Mouse (Mus musculus) frontal cortex, postnatal 36 days (tissue): Measurements from ENCODE around the gene Tceal7.
"Not testable (repeated sequence)": the region's sequence is repeated elsewhere in the genome, so short reads cannot be mapped to it uniquely, and the experiment has no call there.

Experiments used
- DNase-seq, 2 experiments: peaks; one replicate each; pipeline ENCODE4 v3.0.0; 2022; ENCODE audit warnings: low spot score in 2 of 2

Gene Tceal7

DNA sequence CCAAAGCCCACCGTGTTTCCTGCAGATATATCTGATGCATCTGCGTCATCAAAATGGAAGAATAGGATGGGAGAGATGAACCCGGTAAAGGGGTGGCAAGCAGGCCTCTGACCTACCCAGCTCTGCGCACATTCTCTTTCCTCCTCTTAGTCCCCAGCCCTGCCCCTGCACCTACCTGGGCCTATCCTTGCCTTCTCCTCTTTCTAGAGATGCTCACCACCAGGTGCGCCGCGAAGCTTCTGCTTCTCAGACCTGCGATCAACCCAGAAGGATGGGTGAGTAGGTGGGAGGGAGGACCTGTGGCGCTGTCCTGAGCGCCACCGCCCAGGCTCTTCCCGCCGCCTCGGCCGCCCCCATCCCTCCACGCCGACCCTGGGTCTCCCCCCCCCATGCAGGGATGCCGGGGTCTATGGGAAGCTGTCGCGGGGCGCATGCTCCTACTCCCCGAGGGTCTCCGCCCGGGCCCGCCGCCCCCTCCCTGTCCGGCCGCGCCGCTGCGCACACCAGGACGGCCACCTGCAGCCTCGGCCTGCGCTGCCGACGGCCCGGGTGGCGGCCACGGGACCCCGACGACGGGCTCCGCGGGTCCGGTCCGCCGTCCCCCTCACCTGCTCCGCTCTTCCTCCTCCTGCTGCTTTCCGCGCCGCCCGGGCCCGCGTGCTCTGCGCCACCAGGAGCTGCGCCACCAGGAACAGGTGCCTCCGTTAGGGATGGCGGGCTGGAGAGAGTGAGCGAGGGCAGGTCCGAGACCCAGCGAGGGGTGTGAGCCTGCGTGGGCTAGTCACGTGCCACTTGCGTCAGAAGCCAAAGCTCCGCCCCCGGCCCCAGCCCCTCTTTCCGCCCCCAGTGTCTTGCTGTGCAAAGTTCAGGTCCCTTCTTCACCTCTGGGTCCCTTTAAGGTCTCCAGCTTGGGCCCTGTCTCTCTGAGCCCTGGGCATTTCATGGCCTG, at the start of gene Tceal7, which contains the start of gene Bex1:
Gene Tceal7, plus strand, starts transcription at position 51 of the 949 bp plus-strand sequence.
Gene Bex1, minus strand, starts transcription at position 785 of the 949 bp plus-strand sequence.
- not testable (repeated sequence) for DNase-seq

- DNase-seq, result no peak
Measured at GRCm38 (mm10) chrX:136170625-136171024, 44.0 kb upstream of the Tceal7 start.

DNA sequence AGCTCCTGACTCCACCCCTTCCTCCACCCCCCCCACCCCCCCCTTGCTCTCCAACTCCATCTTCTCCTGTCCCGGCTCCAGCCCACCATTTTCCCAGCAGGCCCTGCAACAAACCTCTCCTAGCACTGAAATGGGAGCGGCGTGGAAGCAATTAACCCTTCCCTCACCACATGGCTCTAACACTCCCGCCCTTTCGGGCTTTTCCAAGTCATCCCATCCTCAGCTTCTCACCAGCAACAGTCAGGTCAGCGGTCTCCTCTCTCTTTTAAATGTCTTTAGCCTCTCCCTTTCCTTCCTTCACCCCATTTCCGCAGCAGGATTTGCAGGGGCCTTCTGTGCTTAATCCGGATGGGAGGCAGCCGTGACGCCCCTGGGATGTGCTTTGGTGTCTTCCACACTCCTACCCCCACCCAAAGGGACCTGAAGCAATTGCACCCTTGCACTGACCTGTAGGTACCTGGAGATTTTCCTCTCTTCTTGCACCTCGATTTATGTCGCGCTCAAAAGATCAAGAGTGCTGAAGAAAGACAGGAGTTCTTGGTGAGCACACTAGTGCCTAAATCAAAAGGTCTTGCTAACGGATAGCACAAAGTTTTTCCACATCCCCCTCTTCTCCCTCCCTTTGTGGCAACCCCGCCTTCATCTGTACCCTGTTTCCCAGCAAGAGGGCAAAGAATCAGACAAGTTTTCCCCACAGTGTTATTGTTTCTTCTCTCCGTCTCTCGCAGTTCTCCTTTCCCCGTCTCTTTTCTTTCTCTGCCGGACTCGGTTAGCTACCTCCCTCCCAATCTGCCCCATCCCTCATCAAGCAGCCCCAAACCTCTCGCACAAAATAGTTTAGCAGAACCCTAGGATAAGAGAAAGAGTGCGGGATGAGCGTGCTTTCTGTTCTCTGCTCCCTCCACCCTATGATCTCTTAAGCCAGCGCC, 43.1 kb upstream of the Tceal7 start:
- peak; percentile 26 to 45 for DNase-seq

GRCm38 (mm10) chrX:136172118-136172551, 42.4 kb upstream of the Tceal7 start, which contains the start of gene Tceal8:
Tceal8 (minus strand) TSS chrX:136172342.
- DNase-seq, result peak; percentile 55 to 76

DNA sequence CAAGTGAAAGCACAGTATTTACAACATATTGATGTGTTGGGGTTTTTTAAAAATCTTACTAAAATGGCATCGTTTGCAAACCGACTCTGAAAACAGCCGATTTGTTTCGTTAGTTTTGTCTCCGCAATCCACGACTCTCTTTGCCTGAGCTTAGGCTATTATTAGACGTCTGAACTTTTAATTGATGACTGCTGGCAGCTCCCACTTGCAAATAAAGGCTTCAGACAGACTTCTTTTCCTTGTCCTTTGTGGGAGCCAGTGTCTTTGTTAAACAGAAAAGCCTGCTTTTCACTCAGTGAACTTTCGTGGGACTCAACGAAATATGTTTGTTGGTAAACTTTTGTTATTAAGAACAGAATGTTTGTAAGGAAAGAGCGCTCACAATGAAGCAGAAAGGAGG, 41.8 kb upstream of the Tceal7 start:
- DNase-seq, result no peak

DNA sequence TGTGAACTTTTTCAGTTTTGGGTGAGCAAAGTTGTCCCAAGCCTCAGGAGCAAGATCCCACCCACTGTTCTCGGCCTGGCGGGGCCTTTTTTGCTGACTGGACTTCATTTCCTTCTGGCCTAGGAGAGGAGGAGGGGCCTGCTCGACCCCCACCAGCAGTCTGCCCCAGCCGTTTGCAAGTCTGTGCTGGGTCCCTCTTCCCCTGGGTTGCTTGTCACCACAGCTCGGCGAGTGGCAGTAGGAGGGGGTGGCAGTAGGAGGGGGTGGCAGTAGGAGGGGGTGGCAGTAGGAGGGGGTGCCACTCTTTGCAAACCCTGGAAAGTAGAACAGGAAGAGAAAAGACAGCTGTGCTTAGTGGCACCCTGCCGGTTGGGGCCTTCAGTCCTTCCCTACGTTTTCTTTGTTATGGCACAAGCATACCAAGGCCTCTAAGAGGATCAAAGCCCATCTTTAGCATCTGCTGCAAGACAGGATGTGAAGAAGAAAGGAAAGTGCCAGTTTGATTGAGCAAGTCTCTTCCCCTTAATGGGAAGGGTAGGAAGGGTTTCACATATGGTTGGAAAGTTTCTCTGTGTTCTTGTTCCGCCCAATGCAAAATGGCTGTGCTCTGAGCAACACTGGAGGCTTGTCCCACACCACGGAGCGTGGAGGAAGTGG, 33.6 kb upstream of the Tceal7 start:
- DNase-seq, result no peak

DNA sequence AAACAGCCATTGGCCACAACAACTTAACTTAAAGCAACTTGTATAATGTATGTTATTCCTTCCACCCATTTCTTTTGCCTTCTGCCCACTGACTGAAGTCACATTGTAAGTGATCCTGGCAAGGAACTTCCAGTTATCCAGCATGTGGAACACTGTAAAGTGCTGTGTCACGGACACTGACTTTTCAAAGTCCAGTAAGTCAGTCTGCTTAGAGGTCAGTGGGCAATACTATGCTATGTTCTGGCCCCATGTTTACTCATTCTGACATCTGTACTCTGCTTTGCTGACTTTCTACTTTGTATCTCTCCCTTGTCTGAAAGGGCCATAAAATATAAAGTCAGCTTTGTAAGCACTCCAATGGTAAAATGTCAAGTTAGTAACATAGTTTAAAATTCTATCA, 31.5 kb upstream of the Tceal7 start:
- DNase-seq, result no peak

DNA sequence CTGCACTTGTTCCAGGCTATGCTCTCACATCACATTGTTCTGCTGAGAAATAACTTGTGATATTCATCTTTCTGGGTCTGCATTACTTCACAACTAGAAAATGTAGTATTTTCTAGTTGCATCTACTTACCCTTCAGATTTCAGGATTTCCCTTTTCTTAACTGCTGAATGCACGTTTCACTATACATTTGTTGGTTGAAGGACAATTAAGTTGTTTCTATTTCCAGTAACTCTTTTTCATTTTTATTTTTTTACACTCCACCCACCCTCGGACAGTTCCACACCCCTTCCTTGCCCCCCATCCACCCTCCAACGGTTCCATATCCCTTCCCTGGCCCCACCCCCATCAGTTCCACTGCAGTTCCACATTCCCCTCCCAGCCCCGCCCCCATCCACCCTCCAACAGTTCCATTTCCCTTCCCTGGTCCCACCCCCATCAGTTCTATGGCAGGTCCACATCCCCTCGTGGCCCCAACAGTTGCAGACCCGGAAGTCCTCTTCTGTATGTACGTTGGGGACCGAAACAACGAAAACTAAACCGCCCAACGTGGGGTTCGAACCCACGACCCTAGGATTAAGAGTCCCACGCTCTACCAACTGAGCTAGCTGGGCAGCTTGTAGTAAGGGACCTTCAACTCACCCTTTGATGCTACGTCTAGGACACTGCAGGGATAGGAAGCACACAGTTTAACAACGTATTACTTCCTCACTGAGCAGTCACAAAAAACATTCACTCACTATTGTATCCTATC, 19.2 kb upstream of the Tceal7 start:
- DNase-seq, result no peak

- DNase-seq, result no peak
Measured at GRCm38 (mm10) chrX:136196873-136197272, 17.7 kb upstream of the Tceal7 start.

- DNase-seq, result no peak
Measured at GRCm38 (mm10) chrX:136203257-136203656, 11.3 kb upstream of the Tceal7 start.

DNA sequence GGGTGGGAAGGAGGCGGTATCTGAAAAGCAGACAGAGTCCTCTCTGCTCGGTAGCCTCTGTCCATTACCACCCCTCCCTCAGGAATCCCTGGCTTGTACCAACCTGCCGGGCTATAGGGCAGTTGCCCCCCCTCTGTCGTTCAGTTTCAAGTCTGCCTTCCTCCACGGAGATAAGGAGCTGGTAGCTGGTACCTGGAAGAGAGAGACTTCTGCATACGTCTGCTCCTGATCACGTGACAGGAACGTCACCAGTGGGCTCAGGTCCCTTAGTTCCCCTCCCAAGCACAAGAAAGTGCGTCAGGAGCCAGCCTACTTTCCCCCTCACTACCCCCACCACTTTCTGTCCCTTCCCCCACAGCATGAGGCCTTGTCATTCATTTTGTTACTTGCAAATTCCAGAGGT, 10.9 kb upstream of the Tceal7 start, which contains the start of gene Tceal5:
Gene Tceal5, minus strand, starts transcription at position 213 of the 403 bp plus-strand sequence.
- DNase-seq, result peak; percentile 54 to 68

DNA sequence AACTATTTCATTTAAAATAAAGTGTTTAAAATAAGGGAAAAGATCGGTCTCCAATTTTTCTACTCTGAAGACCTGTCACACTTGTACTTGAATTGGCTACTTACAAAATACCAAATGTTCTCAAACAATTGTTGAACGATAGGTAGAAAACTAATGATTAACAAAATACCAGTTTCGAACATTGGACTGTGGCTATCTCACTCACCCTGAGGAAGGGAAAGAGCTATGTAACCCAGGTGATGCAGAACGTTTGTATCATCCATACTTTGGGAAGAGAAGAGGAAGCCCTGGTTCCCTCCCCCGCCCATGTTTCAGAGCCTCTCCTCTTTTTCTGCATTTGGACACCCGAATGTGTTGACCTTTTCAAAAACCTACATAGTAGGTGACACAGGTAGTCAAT, 10.2 kb upstream of the Tceal7 start:
- DNase-seq, result no peak

GRCm38 (mm10) chrX:136213396-136213795, 1.2 kb upstream of the Tceal7 start:
- DNase-seq, result no peak

DNA sequence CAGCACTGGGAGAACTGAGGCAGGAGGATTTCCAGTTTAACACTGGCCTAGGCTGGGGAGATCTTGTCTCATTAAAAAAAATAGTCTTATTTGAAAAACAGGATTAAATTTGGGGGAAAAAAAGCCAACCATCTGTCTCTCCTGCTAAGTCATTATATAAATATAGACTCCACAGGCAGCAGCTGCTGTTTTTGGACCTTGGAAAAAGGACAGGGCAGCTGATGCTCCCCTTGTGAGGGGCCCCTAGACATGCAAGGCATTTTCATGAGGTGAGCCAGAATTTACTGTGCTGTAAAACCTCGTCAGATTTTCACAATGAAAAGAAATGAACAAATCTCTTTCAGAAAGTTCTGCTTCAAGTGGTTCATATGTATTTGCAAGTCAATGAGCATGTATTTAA, 1.7 kb downstream of the Tceal7 start:
- DNase-seq, result no peak

GRCm38 (mm10) chrX:136223714-136224113, 9.1 kb downstream of the Tceal7 start:
- DNase-seq, result no peak

DNA sequence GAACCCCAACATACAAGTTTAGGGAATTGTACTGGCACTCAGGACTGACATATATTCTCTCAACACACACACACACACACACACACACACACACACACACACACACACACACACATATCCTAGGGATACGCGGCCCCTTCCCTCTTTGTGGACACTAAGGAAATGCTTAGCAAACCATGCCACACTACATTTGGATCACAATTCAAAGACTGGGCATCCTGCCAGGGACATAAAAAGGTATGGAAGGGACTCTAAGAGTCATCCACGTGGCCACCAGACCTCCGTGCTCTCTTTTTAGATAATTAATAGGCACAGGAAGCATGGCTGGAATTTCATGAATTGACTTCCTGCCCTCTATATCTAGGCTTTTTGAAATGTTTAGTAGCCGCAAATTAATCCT, 13.2 kb downstream of the Tceal7 start:
- no peak for DNase-seq

DNA sequence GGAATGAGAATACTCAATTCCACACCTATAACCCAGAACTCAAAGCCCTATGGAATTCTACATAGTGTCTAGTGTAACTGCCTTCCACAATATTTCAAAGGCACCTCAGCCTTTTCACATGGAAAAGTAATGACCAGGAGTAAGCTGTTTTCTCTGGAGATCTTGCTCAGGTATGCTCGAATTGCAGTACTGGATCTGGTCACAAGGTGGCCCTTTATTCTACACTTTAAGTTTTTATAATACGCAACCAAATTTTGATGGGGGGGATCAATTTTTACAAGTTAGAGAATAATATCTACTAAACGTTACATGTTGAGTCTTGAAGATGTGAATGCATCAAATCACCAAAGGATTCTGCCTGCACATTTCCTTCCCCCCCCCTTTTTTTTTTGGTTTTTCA, 23.5 kb downstream of the Tceal7 start:
- DNase-seq, result peak; percentile 7 to 48

DNA sequence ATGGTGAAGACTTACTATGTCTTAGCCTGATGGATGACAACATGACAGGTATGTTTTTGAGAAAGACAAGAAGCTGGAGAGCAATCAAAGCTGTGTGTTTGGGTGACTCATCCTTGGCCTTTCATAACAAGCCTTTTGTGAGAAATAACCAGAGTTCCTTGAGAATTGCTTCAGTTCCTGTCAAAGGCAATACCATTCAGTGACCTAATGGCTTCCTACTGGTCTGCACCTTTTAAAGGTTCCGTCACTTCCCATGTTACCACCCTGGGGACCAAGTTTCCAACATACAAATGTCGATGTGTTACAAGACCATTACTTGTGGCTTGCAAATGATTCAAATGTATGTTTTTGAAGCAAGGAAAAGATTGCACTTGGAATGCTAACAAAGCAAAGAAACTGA, 28.6 kb downstream of the Tceal7 start:
- DNase-seq, result no peak

- peak; percentile 51 to 70 for DNase-seq
Measured at GRCm38 (mm10) chrX:136244574-136245229, 30.1 kb downstream of the Tceal7 start, which contains the start of gene Tceal9. Tceal9 (plus strand) TSS chrX:136245079.

DNA sequence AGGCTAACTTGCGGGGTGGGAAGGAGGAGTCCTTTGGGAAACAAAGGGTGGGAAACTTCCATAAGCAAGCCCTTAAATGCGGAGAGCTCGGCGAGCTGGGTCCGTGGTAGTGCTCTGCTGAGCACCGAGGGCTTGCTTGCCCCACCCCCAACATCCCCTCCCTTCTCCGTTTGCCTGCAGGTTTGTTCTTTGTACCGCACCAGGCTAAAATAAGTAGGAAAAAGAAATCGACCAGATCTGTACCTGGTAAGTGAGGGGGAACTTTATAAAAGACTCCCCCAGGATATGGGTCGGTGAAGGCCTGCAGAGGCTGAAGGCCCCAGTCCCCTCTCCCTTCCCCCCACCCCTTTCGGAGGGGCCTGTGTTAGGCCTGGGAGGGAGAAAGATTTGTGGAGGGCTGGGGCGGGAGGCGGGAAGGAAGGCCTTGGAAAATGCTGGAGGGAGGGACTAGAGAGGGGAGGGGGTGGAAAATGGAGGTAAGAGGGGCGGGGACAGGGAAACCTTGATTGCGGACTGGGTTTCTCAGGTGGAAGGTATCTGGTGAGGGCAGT, 31.0 kb downstream of the Tceal7 start:
- DNase-seq, result peak in 1 of 2 experiments; percentile 1
